Mouse (Mus musculus): Measurements from ENCODE around the gene Ang4. TPM values are rescaled to one million over a fixed set of nuclear protein-coding genes. Genes with fewer than 3 reads are reported as not detected.

Ang4 gene
- not detected in 2 replicates for polyA plus RNA-seq (2021; fragmentation: Nextera tagmentation)
- long read RNA-seq, experiment 1, result 0 reads
- long read RNA-seq, experiment 2, result 0 reads

DNA sequence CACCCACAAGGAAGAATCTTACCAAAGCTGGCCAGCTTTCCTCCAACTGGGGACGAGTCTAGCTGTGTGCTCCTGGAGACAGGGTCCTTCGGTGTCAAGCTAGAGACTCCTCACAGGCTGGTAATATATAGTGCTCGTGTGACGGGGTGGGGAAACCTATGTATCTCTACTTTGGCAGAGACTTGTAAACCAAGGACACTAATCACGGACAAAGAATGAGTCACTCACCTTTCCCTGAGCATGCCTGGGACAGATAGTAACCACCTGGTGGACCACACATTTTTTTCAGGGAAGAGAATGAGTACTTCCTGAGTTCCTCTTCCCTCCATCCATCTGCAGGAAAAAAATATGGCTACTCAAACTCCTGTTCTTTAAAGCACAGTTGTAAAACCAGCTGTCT, at the start of gene Ang4:
TSS of gene Ang4 (minus strand) at position 101 of the 400 bp plus-strand sequence.

DNA sequence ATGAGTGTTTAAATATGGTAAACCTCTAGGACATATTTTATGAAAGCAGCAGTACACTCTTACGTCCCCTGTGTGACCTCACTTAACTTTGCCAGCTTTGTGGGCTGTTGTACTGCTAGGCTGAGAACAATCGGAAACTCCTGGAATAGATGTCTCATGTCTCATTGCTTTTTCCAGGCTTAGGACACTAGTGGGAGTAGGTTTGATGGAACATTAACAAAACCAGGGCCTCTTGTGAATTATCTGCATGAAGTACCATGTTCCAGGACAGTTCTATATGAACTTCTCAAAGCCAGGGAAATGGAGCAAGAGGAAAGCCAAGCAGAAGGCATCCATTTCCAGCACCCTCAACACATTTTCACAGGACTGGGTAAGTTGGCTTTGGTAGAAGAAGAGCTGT, 26.4 kb upstream of the Ang4 start, which contains the start of gene AY358078:
TSS of gene AY358078 (plus strand) at position 301 of the 400 bp plus-strand sequence.

DNA sequence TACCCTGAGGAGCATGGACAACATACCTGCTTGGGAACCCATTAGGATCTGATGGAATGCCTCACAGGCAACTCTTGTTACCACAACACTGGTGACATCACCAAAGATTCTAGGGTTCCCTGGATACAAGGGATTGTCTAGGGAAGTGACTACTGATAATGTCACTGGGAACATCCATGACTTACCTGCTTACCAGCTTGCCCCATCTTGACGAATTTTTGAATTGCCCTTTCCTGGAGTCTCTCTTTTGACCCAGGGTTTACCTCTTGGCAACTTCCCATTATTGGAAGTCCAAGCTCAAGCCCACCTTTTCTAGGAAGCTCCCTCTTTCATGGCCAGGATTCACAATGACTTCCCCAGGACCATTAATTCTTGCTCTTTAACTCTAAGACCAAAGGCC, 56.3 kb downstream of the Ang4 start, which contains the start of gene Gm5800:
TSS of gene Gm5800 (minus strand) at position 101 of the 400 bp plus-strand sequence.

Other genes with a start within 250 kb of the Ang4 start
- not detected in 2 replicates for gene Gm5622, start 220.8 kb downstream of the Ang4 start, polyA plus RNA-seq (2021; fragmentation: Nextera tagmentation)
- gene Gm17175, start 199.5 kb downstream of the Ang4 start, polyA plus RNA-seq (2021; fragmentation: Nextera tagmentation), result not detected in 2 replicates
- gene Gm17174, start 181.5 kb downstream of the Ang4 start, polyA plus RNA-seq (2021; fragmentation: Nextera tagmentation), result not detected in 2 replicates
- not detected in 2 replicates for gene Gm17078, start 162.3 kb downstream of the Ang4 start, polyA plus RNA-seq (2021; fragmentation: Nextera tagmentation)
- not detected in 2 replicates for gene Gm4181, start 137.9 kb downstream of the Ang4 start, polyA plus RNA-seq (2021; fragmentation: Nextera tagmentation)
- not detected in 2 replicates for gene Gm17079, start 78.1 kb downstream of the Ang4 start, polyA plus RNA-seq (2021; fragmentation: Nextera tagmentation)
- not detected in 2 replicates for gene Gm5800, start 56.4 kb downstream of the Ang4 start, polyA plus RNA-seq (2021; fragmentation: Nextera tagmentation)
- not detected in 2 replicates for gene AY358078, start 26.5 kb upstream of the Ang4 start, polyA plus RNA-seq (2021; fragmentation: Nextera tagmentation)
- gene Ear6, start 80.1 kb upstream of the Ang4 start, polyA plus RNA-seq (2021; fragmentation: Nextera tagmentation), result not detected in 2 replicates
- 16.4 and 19.8 TPM in 2 replicates for gene Mettl17, start 111.3 kb upstream of the Ang4 start, polyA plus RNA-seq (2021; fragmentation: Nextera tagmentation)
- gene Slc39a2, start 119.3 kb upstream of the Ang4 start, polyA plus RNA-seq (2021; fragmentation: Nextera tagmentation), result 0.14 and 0.15 TPM in 2 replicates
- gene Ndrg2, start 140.6 kb upstream of the Ang4 start, polyA plus RNA-seq (2021; fragmentation: Nextera tagmentation), result 854 and 926 TPM in 2 replicates
- gene Tppp2, start 144.8 kb upstream of the Ang4 start, polyA plus RNA-seq (2021; fragmentation: Nextera tagmentation), result not detected in 2 replicates
- 0.10 TPM in 2 replicates for gene Rnase13, start 149.2 kb upstream of the Ang4 start, polyA plus RNA-seq (2021; fragmentation: Nextera tagmentation)
- gene Arhgef40, start 211.1 kb upstream of the Ang4 start, polyA plus RNA-seq (2021; fragmentation: Nextera tagmentation), result 29.4 and 29.7 TPM in 2 replicates
- 0.20 TPM in 1 of 2 replicates, not detected in the other for gene Tmem253, start 242.1 kb upstream of the Ang4 start, polyA plus RNA-seq (2021; fragmentation: Nextera tagmentation)
- 7.9 and 8.1 TPM in 2 replicates for gene Zfp219, start 247.1 kb upstream of the Ang4 start, polyA plus RNA-seq (2021; fragmentation: Nextera tagmentation)